Comparison of ENCODE assay signal across 12 mouse cellular contexts in the genomic region with DNA sequence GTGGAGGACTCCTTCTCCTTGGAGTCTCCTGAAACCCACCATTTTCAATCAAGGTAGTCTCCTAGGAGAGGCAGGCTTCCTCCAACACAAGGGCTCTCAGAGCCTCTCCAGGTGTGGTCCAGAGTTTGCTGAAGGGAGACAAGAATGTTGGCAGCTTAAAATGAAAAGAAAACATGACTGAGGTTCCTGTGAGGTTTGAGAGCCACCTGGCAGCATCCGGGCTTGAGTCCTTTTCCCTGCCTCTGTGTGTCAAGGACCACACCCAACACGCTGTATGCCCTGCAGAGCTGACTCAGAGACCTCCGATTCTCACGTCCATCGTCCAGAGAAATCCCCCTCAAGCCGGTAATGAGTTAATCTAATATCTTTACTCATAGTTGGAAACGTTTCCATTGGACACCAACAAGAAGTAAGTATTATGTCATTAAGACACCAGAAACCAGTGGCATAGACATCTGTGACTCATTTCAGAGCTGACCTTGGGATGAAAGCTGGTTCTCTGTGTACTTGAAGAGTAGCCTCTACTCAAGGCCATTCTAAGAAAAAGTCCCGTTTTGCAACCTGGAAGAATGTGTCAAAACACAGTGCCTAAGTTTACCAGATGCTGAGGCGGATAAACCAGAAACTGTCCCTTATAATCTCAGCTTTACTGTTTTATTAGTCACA. TPM values are rescaled to one million over a fixed set of nuclear protein-coding genes. Genes with fewer than 3 reads are reported as not detected.
DNase-seq lines count a peak whose midpoint lies in the region.
"Had no signal": no experiment of that assay in that cellular context is flagged by ENCODE, and none has a peak within 500 bp of the region (broad histone marks: within the 10 kb centered on the region; RNA-seq: fewer than 3 reads in every experiment).

No protein-coding gene starts in this region.

- intact Hi-C loops in heart, postnatal 10 days (cut with DNase I): no loop called here

- DNase-seq in 3134 (ENCODE audit: extremely low read depth, insufficient read length, low spot score): peak; percentile 21
- DNase-seq in 3T3-L1 (ENCODE audit: low read depth, low spot score): peak; percentile 75
- peak; percentile 51 to 66 for DNase-seq in adrenal gland, postnatal 36 days
- DNase-seq in lung, postnatal 10 days: peak; percentile 22
- no peak for DNase-seq in heart, postnatal 10 days
- no peak for DNase-seq in right cerebral cortex, postnatal 10 days (ENCODE audit: low spot score in 2 of 2)
- DNase-seq in cerebellum, postnatal 4 days (ENCODE audit: low spot score in 2 of 2): no peak
- DNase-seq: cerebellum, adult 9-10 months; gastrocnemius, postnatal 36 days; heart, postnatal 14 days; retina, postnatal 1 day; thymus, postnatal 14 days had no signal

RNA-seq across cellular contexts. Expression of a gene that starts 26.1 kb away (rescaled TPM):
- 10 to 100 TPM; 19.2 to 26.1 TPM for total RNA-seq in adrenal gland, postnatal 36 days (2021)
- total RNA-seq in heart, postnatal 10 days (2021): 10 to 100 TPM; 49.0 to 58.4 TPM

Comparison
In these comparisons a context has a peak if more than half of its experiments do, and no peak if none do; other contexts are left out.
1. DNase-seq: peak in 3134 (single experiment), 3T3-L1 (single experiment), adrenal gland, postnatal 36 days (2 of 2) and lung, postnatal 10 days (single experiment); none in heart, postnatal 10 days (0 of 2), right cerebral cortex, postnatal 10 days (0 of 2) and cerebellum, postnatal 4 days (0 of 2).